Mouse (Mus musculus) hindbrain, embryonic 14.5 days (tissue): Measurements from ENCODE around the gene Trpv6. TPM values are rescaled to one million over a fixed set of nuclear protein-coding genes. Genes with fewer than 3 reads are reported as not detected.

Experiments used
- ATAC-seq: fragments of 200-750 bp; cut with Nextera tagmentation; 2 replicates; pipeline ENCODE4 v1.8.0; 2017; ENCODE audit warnings: moderate number of reproducible peaks, mild to moderate bottlenecking, moderate TSS enrichment, moderate library complexity; ENCODE audit not compliant: low FRiP score
- DNase-seq: peaks from one replicate; pipeline ENCODE4 v3.0.0-alpha.2; 2015; ENCODE audit warnings: low spot score
- H3K27ac ChIP-seq: fragments of 300-500 bp; sonication (generic); 2 replicates; pipeline ENCODE4 v1.5.1; 2014; ENCODE audit warnings: mild to moderate bottlenecking, moderate library complexity
- H3K27me3 ChIP-seq: fragments of 300-500 bp; sonication (generic); 2 replicates; pipeline ENCODE4 v1.6.1; 2014; ENCODE audit warnings: mild to moderate bottlenecking, low read length, mixed read lengths; ENCODE audit not compliant: control insufficient read depth, insufficient read depth
- H3K36me3 ChIP-seq: fragments of 300-500 bp; sonication (generic); replicated peaks from 2 replicates; pipeline ENCODE4 v1.6.1; 2014; ENCODE audit not compliant: control insufficient read depth, insufficient read depth
- H3K4me1 ChIP-seq: fragments of 300-500 bp; sonication (generic); replicated peaks from 2 replicates; pipeline ENCODE4 v1.6.1; 2014; ENCODE audit warnings: antibody characterized with exemption, low read length, mixed read lengths; ENCODE audit not compliant: control insufficient read depth, insufficient read depth
- H3K4me2 ChIP-seq: fragments of 300-500 bp; sonication (generic); replicated peaks from 2 replicates; pipeline ENCODE4 v1.6.1; 2014; ENCODE audit warnings: mild to moderate bottlenecking, moderate library complexity
- H3K4me3 ChIP-seq: fragments of 300-500 bp; sonication (generic); replicated peaks from 2 replicates; pipeline ENCODE4 v1.5.1; 2014; ENCODE audit warnings: mild to moderate bottlenecking, low read length
- H3K9ac ChIP-seq: fragments of 300-500 bp; sonication (generic); 2 replicates; pipeline ENCODE4 v1.6.1; 2014
- H3K9me3 ChIP-seq: fragments of 300-500 bp; sonication (generic); 2 replicates; pipeline ENCODE4 v1.6.1; 2016; ENCODE audit warnings: low read length; ENCODE audit not compliant: control insufficient read depth
- WGBS: fragments of 180-500 bp; shearing (Covaris S2); extraction: QIAGEN DNeasy Blood & Tissue Kit; methylation state at CpG from one replicate; pipeline ENCODE4 v1.1.7; 2014; 5-methylcytosine and 5-hydroxymethylcytosine counted together
- polyA plus RNA-seq: library from polyadenylated mRNA; unstranded; fragments of >200 nt; fragmentation: Nextera tagmentation; extraction: Ambion mirVana; gene quantifications from 2 replicates; pipeline ENCODE4 v1.2.1, GENCODE M21; 2014

The Trpv6 gene
- polyA plus RNA-seq, 1 experiment from 2014 or later: 0.92 TPM

GRCm38 (mm10) chr6:41605794-41606104, 30.5 kb downstream of the Trpv6 start:
- Histone ChIP-seq H3K9ac (peak overlapping the region; percentile 92), H3K36me3 (no peaks in the 10 kb centered on the region), H3K4me1 (peaks cover 27% of the 10 kb centered on the region), H3K4me2 (peak overlapping the region; percentile 99), H3K27ac (peak overlapping the region; percentile 87), H3K9me3 (no peaks in the 10 kb centered on the region), H3K27me3 (no peaks in the 10 kb centered on the region), H3K4me3 (peak overlapping the region; percentile 58)
- ATAC-seq (peak; percentile 51), DNase-seq (no peak)
- WGBS: under 1% methylated on average over 7 of the region's 7 CpGs

GRCm38 (mm10) chr6:41605061-41605793, 31.0 kb downstream of the Trpv6 start, which contains the start of gene Ephb6:
TSS of gene Ephb6 (plus strand) at chr6:41605482.
- peaks cover 27% of the 10 kb centered on the region for H3K4me1 ChIP-seq
- peak within 1 kb of the TSS; percentile 99 for H3K4me2 ChIP-seq
- H3K9me3 ChIP-seq: no peaks in the 10 kb centered on the region
- peak within 1 kb of the TSS; percentile 92 for H3K9ac ChIP-seq
- no peaks in the 10 kb centered on the region for H3K36me3 ChIP-seq
- peak; percentile 93 for ATAC-seq
- H3K27ac ChIP-seq: peak within 1 kb of the TSS; percentile 87
- peak within 1 kb of the TSS; percentile 58 for H3K4me3 ChIP-seq
- under 1% methylated on average over 67 of the region's 68 CpGs for WGBS
- no peaks in the 10 kb centered on the region for H3K27me3 ChIP-seq
- DNase-seq: peak; percentile 75

GRCm38 (mm10) chr6:41604401-41605050, 31.7 kb downstream of the Trpv6 start:
- Histone ChIP-seq H3K27me3 (no peaks in the 10 kb centered on the region), H3K9me3 (no peaks in the 10 kb centered on the region), H3K36me3 (no peaks in the 10 kb centered on the region), H3K4me2 (peak overlapping the region; percentile 99), H3K27ac (peak overlapping the region; percentile 87), H3K9ac (peak overlapping the region; percentile 92), H3K4me3 (peak overlapping the region; percentile 58), H3K4me1 (peaks cover 27% of the 10 kb centered on the region)
- WGBS: under 1% methylated on average over 23 of the region's 23 CpGs
- ATAC-seq: peak; percentile 75
- DNase-seq: peak; percentile 83

- ATAC-seq (no peak), DNase-seq (no peak)
- H3K27ac ChIP-seq: no peak overlapping the region
- no peak overlapping the region for H3K9ac ChIP-seq
- no peak overlapping the region for H3K4me3 ChIP-seq
- H3K4me2 ChIP-seq: no peak overlapping the region
- peaks cover 8% of the 10 kb centered on the region; the same call in 1 of the 2 replicates for H3K9me3 ChIP-seq
- no peaks in the 10 kb centered on the region for H3K4me1 ChIP-seq
- 95% methylated on average over 1 of the region's 1 CpGs for WGBS
- H3K36me3 ChIP-seq: no peaks in the 10 kb centered on the region
- H3K27me3 ChIP-seq: no peaks in the 10 kb centered on the region
Observed at GRCm38 (mm10) chr6:41582189-41582588, 54.0 kb downstream of the Trpv6 start.

GRCm38 (mm10) chr6:41581295-41581694, 54.9 kb downstream of the Trpv6 start:
- Histone ChIP-seq H3K4me2 (no peak overlapping the region), H3K4me3 (no peak overlapping the region), H3K4me1 (no peaks in the 10 kb centered on the region), H3K36me3 (no peaks in the 10 kb centered on the region), H3K27ac (no peak overlapping the region), H3K9ac (no peak overlapping the region), H3K27me3 (no peaks in the 10 kb centered on the region), H3K9me3 (peaks cover 8% of the 10 kb centered on the region; the same call in 1 of the 2 replicates)
- no peak for ATAC-seq
- no peak for DNase-seq
- WGBS: 64% methylated on average over 7 of the region's 7 CpGs

GRCm38 (mm10) chr6:41577297-41577696, 58.9 kb downstream of the Trpv6 start:
- H3K4me1 ChIP-seq: no peaks in the 10 kb centered on the region
- no peak overlapping the region for H3K27ac ChIP-seq
- WGBS: 48% methylated on average over 5 of the region's 5 CpGs
- H3K27me3 ChIP-seq: no peaks in the 10 kb centered on the region
- H3K9ac ChIP-seq: no peak overlapping the region
- no peak overlapping the region for H3K4me3 ChIP-seq
- H3K4me2 ChIP-seq: no peak overlapping the region
- DNase-seq (peak; percentile 38), ATAC-seq (peak; percentile 82)
- 0 out of 2 replicates have a peak, but pooled peaks cover under 1% of the 10 kb centered on the region for H3K9me3 ChIP-seq
- no peaks in the 10 kb centered on the region for H3K36me3 ChIP-seq

- 68% methylated on average over 5 of the region's 5 CpGs for WGBS
Observed at GRCm38 (mm10) chr6:41576526-41577097, 59.6 kb downstream of the Trpv6 start.

More at GRCm38 (mm10) chr6:41576526-41577097, 59.6 kb downstream of the Trpv6 start:
- Histone ChIP-seq H3K9me3 (no peaks in the 10 kb centered on the region), H3K27ac (no peak overlapping the region), H3K36me3 (no peaks in the 10 kb centered on the region), H3K9ac (no peak overlapping the region), H3K27me3 (no peaks in the 10 kb centered on the region), H3K4me2 (no peak overlapping the region), H3K4me1 (no peaks in the 10 kb centered on the region), H3K4me3 (no peak overlapping the region)
- DNase-seq: no peak
- no peak; the same call in 1 of the 2 replicates for ATAC-seq
